Mouse (Mus musculus) T-helper 17 cell (primary cell): ENCODE measurements around the gene Plekha4.
"Not testable (repeated sequence)": the region's sequence is repeated elsewhere in the genome, so short reads cannot be mapped to it uniquely, and the experiment has no call there.

Experiments used
- in situ Hi-C, 2 experiments: fragments of 300-600 bp; cut with MboI, MseI; formaldehyde crosslinking; loops; 1 replicate in 1 of 2; 2 replicates in 1 of 2; pipeline ENCODE4 v1.15.1; 2025; ENCODE audit warnings: high pct_unique_total_duplicates in 2 of 2

The Plekha4 gene

GRCm38 (mm10) chr7:45525809-45526473 is at the start of gene Plekha4, which contains the start of gene Ppp1r15a:
Gene Plekha4, plus strand, starts transcription at chr7:45526330.
Gene Ppp1r15a, minus strand, starts transcription at chr7:45526268.
- in situ Hi-C loops: loop anchor here in 1 of 2 experiments (10.0 kb wide), 1 partner anchor 671 kb away; the partner anchor contains the start of gene Pnkp

GRCm38 (mm10) chr7:45476453-45476852 is 49.7 kb upstream of the Plekha4 start:
- in situ Hi-C loops: loop anchor here (5.0 kb wide), 1 partner anchor 86 kb away; no protein-coding TSS in a partner anchor

- in situ Hi-C loops: loop anchor here (5.0 kb wide), 1 partner anchor 85 kb away; no protein-coding TSS in a partner anchor
These were observed 49.1 kb upstream of the Plekha4 start for GRCm38 (mm10) chr7:45477003-45477402.

- in situ Hi-C loops: loop anchor here (5.0 kb wide), 1 partner anchor 84 kb away; no protein-coding TSS in a partner anchor
These were observed 47.4 kb upstream of the Plekha4 start for GRCm38 (mm10) chr7:45478774-45479173.

- in situ Hi-C loops: not testable (repeated sequence)
These were observed 45.8 kb upstream of the Plekha4 start for GRCm38 (mm10) chr7:45480310-45480709.

GRCm38 (mm10) chr7:45481374-45481927 is 44.7 kb upstream of the Plekha4 start, which contains the start of gene Tulp2:
Gene Tulp2, plus strand, starts transcription at chr7:45481877.
- in situ Hi-C loops: no loop called here

- in situ Hi-C loops: no loop called here
These were observed 44.0 kb upstream of the Plekha4 start for GRCm38 (mm10) chr7:45482166-45482565.

GRCm38 (mm10) chr7:45484985-45485384 is 41.1 kb upstream of the Plekha4 start:
- in situ Hi-C loops: not testable (repeated sequence)

- in situ Hi-C loops: no loop called here
These were observed 40.0 kb upstream of the Plekha4 start for GRCm38 (mm10) chr7:45486158-45486557.

GRCm38 (mm10) chr7:45486761-45487415 is 39.2 kb upstream of the Plekha4 start, which contains the start of gene Gm45808:
Gene Gm45808, minus strand, starts transcription at chr7:45486811.
- in situ Hi-C loops: no loop called here

GRCm38 (mm10) chr7:45487861-45488292 is 38.3 kb upstream of the Plekha4 start:
- in situ Hi-C loops: no loop called here

GRCm38 (mm10) chr7:45488293-45489204 is 37.6 kb upstream of the Plekha4 start, which contains the start of gene Dhdh:
Gene Dhdh, minus strand, starts transcription at chr7:45488805.
- in situ Hi-C loops: no loop called here

- in situ Hi-C loops: no loop called here
These were observed 36.6 kb upstream of the Plekha4 start for GRCm38 (mm10) chr7:45489578-45489977.

GRCm38 (mm10) chr7:45490822-45491221 is 35.3 kb upstream of the Plekha4 start:
- in situ Hi-C loops: no loop called here

GRCm38 (mm10) chr7:45491264-45491663 is 34.9 kb upstream of the Plekha4 start:
- in situ Hi-C loops: no loop called here

GRCm38 (mm10) chr7:45492225-45492844 is 33.8 kb upstream of the Plekha4 start:
- in situ Hi-C loops: no loop called here

- in situ Hi-C loops: no loop called here
These were observed 33.2 kb upstream of the Plekha4 start for GRCm38 (mm10) chr7:45492951-45493350.

- in situ Hi-C loops: no loop called here
These were observed 31.6 kb upstream of the Plekha4 start for GRCm38 (mm10) chr7:45494548-45494947.

GRCm38 (mm10) chr7:45498427-45498826 is 27.7 kb upstream of the Plekha4 start:
- in situ Hi-C loops: no loop called here

- in situ Hi-C loops: no loop called here
These were observed 18.5 kb upstream of the Plekha4 start for GRCm38 (mm10) chr7:45507583-45507982.

GRCm38 (mm10) chr7:45508561-45508960 is 17.6 kb upstream of the Plekha4 start:
- in situ Hi-C loops: no loop called here
